Mouse (Mus musculus): ENCODE data around the gene Ear1. TPM values are rescaled to one million over a fixed set of nuclear protein-coding genes. Genes with fewer than 3 reads are reported as not detected.
"Not testable (repeated sequence)": the region's sequence is repeated elsewhere in the genome, so short reads cannot be mapped to it uniquely, and the experiment has no call there.

The Ear1 gene
- total RNA-seq (2021), result not detected

DNA sequence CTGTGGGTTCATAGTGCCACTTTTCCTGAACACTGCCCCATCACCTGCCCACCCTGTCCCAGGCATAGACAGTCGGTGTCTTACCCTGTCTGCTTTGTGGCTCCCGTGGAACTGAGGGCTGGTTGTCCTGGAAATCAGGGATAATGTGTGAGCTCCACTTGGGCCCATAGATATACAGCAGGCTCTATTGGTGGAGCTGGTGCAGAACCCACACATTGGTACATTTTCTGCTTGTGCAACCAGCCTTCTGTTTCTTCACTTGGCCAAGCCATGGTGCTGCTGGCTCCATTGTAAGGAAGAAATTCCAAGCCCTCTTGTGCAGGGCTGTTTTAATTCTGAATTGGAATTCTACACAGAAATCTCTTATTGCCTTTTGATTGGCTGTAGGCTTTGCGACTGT, at the start of gene Ear1:
Ear1 (minus strand) TSS at position 101 of the 400 bp plus-strand sequence.
- DNase-seq; intact Hi-C loops (cut with DNase I): not testable (repeated sequence)

DNA sequence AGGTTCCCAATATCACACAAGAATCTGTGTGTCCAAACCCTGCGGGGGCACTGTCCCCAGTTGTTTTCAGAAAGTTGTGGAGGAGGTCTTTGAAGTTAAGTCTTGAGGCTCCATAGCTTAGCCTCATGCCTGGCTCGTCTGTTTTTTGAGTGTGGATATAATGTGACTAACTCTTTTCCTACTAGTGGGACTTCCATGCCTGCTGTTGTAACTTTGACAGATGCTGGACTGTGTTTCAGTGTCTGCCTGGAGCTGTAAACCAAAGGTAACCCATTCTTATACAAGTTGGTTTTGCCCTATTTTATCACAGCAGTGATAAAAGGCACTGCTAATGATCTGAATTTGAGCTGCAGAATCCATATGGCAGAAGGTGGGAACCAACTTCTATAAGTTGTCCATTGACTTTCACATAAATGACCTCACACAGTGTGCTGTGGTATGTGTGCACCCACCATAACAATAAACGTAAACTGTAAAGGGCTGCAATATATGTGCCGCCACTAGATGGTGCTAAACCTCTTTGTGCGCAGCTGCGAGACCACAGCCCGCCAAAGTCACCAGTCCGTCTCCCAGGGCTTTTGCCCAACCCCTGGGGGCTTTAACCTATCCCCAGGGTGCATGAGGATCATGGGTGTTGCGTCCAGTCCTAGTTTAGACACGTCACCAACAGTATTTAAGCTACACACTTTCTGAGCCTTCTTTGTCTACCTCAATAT, 49.5 kb upstream of the Ear1 start, which contains the start of gene Gm8113:
Gm8113 (plus strand) TSS at position 703 of the 716 bp plus-strand sequence.
- intact Hi-C loops (cut with DNase I), result not testable (repeated sequence)
- peak; percentile 52 to 62 for DNase-seq

DNA sequence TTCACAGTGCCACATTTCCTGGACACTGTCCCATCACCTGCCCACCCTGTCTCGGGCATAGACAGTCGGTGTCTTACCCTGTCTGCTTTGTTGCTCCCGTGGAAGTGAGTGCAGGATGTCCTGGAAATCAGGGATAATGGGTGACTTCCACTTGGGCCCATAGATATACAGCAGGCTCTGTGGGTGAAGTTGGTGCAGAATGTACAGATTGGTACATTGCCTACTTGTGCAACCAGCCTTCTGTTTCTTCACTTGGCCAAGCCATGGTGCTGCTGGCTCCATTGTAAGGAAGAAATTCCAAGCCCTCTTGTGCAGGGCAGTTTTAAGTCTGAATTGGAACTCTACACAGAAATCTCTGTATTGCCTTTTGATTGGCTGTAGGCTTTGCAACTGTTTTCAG, 48.1 kb upstream of the Ear1 start, which contains the start of gene Ear10:
Ear10 (minus strand) TSS at position 101 of the 400 bp plus-strand sequence.
- DNase-seq; intact Hi-C loops (cut with DNase I): not testable (repeated sequence)

- intact Hi-C loops (cut with DNase I); DNase-seq: not testable (repeated sequence)
Measured at GRCm38 (mm10) chr14:43918214-43918613, 42.9 kb upstream of the Ear1 start.

DNA sequence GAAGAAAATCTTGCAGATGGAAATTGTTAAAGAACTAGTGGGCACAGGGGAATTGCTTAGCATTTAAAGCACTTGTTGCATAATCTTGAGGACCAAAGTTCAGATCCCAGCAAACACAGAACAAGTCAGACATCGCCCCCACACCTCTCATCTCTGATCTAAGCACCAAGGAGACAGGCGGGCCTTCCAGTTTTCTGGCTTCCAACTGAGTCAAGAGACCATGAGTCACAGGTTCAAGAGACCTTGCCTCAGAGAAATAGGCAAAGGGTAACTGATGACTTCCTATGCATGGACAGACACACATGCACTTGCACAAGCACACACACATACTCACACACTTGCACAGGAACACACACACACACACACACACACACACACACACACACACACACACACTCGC, 23.3 kb upstream of the Ear1 start:
- intact Hi-C loops (cut with DNase I); DNase-seq: not testable (repeated sequence)

DNA sequence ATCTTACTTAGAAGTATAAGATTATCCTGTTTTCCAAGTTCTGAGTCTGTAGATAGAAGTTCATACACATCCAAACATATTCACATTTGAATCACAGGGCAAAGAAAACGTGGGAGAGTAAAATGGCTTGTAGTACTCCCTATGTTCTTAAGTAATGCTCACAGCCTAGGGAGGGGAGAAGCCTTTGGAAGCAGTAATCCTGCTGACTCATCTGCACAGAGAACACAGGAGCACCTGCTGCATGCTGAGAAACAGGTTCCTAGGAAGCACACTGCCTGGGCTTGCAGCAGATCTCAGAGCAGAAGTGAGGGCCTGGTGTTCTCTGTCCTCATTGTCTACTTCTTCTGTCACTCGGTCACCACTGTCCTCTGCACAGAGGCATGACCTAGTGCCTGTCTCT, 20.0 kb upstream of the Ear1 start:
- DNase-seq; intact Hi-C loops (cut with DNase I): not testable (repeated sequence)

DNA sequence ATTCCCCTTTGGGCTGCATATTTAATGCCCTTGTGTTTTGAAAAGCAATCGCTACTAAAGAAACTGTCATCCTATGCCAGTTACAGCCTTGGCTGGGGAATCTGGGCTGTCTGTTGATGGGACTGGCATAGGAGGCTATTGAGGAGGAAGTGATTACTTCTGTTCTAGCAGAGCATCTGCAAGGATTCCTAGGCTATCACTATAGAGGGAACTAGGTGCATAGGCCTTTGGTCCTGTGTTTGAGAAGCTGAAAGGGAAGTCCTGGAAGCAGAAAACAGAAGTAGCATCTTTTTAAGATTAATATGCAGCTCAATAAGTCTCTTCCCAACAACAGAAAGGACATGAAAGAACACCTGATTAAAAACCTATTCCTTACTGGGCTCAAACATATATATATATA, 16.0 kb upstream of the Ear1 start:
- intact Hi-C loops (cut with DNase I); DNase-seq: not testable (repeated sequence)

DNA sequence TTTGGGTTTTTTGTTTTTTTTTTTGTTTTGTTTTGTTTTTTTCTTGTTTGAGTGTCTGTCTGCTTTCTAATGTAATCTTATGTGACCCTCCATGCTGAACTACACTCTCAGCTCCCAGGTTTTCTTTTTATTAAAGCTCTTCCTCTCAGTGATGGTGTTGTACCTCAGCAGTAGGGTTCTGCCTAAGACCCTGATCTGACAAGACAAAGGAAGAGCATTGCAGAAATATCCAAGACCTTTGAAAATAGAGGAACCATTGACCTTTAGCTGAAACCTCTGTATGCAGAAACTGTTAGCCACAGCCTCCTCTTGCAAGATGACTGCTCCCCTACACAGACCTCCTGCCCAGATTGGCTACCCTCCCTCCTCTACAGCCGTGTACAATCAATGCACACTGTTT, 10.9 kb upstream of the Ear1 start:
- DNase-seq; intact Hi-C loops (cut with DNase I): not testable (repeated sequence)

- DNase-seq; intact Hi-C loops (cut with DNase I): not testable (repeated sequence)
Measured at GRCm38 (mm10) chr14:43879966-43880545, 4.7 kb upstream of the Ear1 start.

DNA sequence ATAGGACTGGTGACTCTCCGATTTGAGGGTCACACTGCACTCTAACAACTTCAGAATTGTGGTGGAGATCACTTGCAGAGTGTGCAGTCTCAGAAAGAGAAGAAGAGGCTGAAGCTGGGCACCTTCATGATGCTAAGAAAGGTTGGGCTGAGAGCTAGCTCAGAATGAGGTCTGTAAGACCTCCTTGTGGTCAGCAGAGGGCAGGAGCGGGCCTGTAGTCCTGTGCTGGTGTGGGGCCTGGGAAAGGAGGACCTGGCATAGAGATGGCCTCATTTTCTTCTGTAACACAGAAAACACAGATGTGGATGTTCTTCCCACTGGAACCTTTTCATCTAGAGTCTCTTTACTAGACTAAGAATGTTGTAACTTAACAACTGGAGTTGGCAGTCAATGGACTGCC, 2.5 kb upstream of the Ear1 start:
- DNase-seq; intact Hi-C loops (cut with DNase I): not testable (repeated sequence)

- intact Hi-C loops (cut with DNase I); DNase-seq: not testable (repeated sequence)
Measured at GRCm38 (mm10) chr14:43874862-43875261, 455 bp downstream of the Ear1 start.

DNA sequence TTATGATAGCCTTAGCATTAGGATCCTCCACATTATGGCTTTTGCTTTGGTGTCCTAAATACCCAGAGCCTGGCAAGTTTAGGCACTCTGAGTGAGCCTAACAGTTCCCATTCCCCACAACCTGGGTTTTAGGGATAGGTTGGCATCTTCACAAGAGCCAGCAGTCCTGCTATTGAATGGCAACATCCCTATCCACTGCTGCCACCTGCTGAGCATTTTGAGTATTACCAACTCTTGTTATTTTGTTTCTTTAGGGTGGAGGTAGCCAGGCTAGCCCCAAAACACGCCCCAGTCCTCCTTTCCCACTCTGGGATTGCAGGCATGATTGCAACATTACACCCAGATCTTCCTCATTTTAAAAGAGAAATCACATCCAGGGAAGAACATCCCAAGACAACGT, 14.8 kb downstream of the Ear1 start:
- intact Hi-C loops (cut with DNase I), result not testable (repeated sequence)
- DNase-seq, result peak; percentile 2 to 5

- intact Hi-C loops (cut with DNase I); DNase-seq: not testable (repeated sequence)
Measured at GRCm38 (mm10) chr14:43859465-43859864, 15.9 kb downstream of the Ear1 start.

DNA sequence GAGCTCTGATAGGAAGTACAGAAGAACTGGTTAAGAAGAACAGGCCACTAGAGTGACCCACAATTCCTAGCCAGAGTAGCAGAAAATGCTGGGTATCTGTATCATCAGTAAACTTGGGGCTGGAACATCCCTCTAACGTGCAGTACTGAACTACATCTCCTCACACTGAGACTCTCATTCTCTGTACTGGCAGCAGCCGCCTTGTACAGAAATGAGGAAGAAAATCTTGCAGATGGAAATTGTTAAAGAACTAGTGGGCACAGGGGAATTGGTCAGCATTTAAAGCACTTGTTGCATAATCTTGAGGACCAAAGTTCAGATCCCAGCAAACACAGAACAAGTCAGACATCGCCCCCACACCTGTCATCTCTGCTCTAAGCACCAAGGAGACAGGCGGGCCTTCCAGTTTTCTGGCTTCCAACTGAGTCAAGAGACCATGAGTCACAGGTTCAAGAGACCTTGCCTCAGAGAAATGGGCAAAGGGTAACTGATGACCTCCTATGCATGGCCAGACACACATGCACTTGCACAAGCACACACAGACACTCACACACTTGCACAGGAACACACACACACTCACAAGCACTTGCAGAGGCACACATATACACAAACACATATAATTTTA, 31.3 kb downstream of the Ear1 start:
- intact Hi-C loops (cut with DNase I); DNase-seq: not testable (repeated sequence)

DNA sequence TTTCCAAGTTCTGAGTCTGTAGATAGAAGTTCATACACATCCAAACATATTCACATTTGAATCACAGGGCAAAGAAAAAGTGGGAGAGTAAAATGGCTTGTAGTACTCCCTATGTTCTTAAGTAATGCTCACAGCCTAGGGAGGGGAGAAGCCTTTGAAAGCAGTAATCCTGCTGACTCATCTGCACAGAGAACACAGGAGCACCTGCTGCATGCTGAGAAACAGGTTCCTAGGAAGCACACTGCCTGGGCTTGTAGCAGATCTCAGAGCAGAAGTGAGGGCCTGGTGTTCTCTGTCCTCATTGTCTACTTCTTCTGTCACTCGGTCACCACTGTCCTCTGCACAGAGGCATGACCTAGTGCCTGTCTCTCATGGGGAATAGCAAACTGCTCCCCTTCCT, 34.3 kb downstream of the Ear1 start:
- intact Hi-C loops (cut with DNase I); DNase-seq: not testable (repeated sequence)

DNA sequence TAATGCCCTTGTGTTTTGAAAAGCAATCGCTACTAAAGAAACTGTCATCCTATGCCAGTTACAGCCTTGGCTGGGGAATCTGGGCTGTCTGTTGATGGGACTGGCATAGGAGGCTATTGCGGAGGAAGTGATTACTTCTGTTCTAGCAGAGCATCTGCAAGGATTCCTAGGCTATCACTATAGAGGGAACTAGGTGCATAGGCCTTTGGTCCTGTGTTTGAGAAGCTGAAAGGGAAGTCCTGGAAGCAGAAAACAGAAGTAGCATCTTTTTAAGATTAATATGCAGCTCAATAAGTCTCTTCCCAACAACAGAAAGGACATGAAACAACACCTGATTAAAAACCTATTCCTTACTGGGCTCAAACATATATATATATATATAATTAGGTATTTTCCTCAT, 40.0 kb downstream of the Ear1 start:
- intact Hi-C loops (cut with DNase I); DNase-seq: not testable (repeated sequence)

DNA sequence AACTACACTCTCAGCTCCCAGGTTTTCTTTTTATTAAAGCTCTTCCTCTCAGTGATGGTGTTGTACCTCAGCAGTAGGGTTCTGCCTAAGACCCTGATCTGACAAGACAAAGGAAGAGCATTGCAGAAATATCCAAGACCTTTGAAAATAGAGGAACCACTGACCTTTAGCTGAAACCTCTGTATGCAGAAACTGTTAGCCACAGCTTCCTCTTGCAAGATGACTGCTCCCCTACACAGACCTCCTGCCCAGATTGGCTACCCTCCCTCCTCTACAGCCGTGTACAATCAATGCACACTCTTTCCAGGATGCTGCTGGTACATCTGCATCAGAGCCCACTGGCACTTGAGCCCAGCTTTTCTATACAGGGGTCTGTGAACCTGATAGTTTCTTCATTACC, 44.9 kb downstream of the Ear1 start:
- DNase-seq; intact Hi-C loops (cut with DNase I): not testable (repeated sequence)

- intact Hi-C loops (cut with DNase I); DNase-seq: not testable (repeated sequence)
Measured at GRCm38 (mm10) chr14:43824176-43824575, 51.1 kb downstream of the Ear1 start.

DNA sequence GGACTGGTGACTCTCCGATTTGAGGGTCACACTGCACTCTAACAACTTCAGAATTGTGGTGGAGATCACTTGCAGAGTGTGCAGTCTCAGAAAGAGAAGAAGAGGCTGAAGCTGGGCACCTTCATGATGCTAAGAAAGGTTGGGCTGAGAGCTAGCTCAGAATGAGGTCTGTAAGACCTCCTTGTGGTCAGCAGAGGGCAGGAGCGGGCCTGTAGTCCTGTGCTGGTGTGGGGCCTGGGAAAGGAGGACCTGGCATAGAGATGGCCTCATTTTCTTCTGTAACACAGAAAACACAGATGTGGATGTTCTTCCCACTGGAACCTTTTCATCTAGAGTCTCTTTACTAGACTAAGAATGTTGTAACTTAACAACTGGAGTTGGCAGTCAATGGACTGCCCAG, 53.4 kb downstream of the Ear1 start:
- intact Hi-C loops (cut with DNase I); DNase-seq: not testable (repeated sequence)

GRCm38 (mm10) chr14:43812458-43812857, 62.9 kb downstream of the Ear1 start:
- intact Hi-C loops (cut with DNase I), result not testable (repeated sequence)
- DNase-seq, result peak; percentile 10 to 30

DNA sequence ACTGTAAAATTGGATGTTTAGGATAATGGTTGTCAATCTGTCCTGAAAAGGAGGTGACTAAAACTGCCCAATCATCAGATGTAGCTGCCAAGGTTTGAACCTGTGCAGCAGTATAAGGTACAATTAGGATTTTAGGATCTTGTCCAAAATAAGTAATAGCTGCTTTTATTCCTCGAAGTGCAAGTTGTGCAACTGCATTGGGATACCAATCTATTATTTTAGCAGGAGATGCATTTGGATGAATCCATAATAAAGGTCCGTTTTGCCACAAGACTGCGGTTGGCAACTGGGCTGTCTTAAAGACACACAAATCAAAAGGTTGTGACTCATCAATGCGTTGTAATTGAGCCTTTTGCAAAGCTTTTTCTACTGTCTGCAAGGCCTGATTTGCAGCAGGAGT, 67.2 kb downstream of the Ear1 start:
- intact Hi-C loops (cut with DNase I); DNase-seq: not testable (repeated sequence)
